Mouse (Mus musculus) spleen, adult 18-20 months (tissue): ENCODE results near the gene Tmem245.

Source experiments
- DNase-seq, 2 experiments: peaks; one replicate each; pipeline ENCODE4 v3.0.0; 2022; ENCODE audit warnings: mixed read lengths in 2 of 2

Gene Tmem245

DNA sequence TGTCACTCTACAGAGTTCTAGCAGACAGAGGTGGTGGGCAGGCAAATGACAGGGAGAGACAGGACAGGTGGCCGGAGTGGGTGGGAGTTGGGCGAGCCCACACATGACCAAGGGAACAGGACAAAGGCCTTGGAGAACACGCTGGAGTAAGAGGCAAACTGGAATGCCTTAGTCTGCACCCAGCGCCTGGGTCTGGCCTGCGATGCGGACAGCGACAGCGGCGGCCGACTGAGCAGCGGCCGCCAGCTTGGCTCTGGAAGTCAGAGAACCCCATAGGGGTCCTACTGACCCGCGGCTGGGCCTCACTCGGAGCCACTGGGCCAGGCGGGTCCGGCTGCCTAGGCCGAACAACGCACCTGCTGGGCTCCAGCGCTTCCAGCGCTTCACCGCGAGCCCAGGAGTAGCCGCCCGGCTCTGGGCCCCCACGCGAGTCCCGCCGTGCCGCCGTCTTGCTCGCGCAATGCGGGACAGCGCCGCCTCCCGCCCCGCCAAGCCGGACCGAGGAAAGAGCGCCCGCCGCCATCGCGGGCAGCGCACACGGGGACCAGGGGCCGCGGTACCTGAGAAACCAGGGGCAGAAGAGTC is 82.7 kb downstream of the Tmem245 start:
- DNase-seq, result peak in 1 of 2 experiments; percentile 7

DNA sequence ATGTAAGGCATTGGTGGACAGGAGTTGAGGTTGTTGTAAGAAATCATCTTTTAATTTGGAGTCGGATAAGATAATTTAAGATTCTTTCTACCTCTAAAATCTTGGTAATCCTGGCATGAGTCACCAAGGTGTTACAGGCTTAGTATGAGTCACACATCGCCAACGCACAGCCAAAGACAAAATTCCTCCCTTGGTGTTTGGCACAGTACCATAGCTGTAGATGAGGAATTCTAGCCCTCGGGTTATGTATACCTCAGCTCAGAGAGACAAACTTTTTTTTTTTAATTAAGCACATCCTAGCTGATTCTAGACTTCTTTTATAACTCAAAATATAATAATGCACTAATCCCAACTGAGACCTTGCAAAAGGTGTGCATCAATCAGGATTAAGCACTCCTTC is 83.2 kb downstream of the Tmem245 start:
- DNase-seq, result no peak

DNA sequence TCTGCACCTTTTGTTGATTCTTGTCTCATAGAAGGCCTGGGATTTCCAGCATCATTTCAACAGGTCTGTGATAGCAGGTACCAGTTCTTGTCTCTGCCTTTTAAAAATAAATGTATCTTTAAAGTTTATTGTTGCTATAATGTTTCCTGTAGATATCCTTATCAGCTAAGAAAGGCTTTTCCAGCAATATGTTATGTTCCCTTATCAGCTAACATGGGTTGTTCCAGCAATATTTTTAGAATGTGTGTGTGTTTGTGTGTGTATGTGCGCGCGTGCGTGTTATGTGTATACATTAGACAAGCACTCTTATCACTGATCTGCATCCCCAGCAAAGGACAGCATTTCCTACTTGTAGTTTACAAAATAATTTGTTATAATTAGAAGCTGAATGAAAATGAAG is 85.7 kb downstream of the Tmem245 start:
- DNase-seq, result no peak

DNA sequence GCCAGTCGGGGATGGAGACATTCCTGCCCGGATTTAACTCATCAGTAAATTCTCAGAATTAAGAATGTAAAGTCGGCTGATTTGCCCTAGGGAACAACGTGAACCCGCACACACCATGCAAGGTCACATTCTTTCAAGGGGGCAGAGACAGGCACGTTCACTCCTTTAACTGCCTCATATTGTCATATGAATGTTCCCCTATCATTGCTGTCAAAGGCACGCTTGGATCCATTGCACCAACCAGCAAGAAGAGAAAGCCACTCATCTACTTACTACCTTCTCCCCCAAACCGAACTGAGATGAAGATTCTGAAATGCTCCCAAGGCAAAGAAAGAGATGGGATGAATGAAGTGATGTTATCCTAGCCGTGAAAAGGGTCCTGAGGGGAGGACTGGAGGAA is 88.5 kb downstream of the Tmem245 start:
- no peak for DNase-seq

DNA sequence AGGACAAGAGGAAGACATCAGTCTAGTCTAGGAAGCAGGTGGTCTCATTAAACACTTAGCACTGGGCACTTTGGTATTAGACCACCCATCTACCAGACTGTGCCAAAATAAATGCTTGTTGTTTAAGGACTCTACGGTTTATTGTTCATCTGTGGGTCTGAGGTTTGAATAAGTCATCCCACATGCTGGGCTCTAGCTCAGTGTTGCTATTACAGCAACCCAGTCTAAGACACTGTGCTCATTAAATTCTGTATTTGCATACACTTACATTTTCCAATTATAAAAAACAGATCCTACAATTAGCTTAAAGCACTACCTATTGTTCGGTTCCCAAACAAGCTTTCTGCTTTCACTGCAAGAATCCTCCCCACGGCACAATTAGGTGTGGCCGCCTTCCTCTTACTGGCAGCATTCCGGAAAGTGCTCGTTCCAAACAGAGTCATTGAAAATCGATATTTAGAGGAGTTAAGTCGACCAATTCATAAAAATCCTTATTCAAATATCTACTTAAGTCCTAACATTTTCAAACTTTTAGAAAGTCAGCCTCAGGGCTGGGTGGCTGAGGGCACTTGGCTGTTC is 90.8 kb downstream of the Tmem245 start:
- no peak for DNase-seq

DNA sequence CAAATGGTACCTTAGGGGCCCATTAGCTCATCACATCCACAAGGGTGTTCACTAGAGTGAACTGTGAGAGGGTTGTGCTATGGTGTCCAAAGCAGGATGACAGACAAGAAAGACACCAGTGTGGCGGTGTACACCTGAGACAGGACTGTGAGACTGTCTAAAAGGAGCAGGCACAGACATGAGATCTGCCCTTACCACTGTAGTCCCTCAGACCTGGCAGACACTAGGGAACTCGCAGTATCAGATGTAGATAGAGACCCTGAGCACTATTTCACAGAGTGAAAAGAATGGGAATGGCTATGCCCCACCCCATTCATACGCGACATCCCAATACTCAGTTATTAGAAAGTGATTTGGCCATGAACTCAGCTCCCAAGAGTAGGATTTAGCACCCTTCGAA is 91.3 kb downstream of the Tmem245 start:
- no peak for DNase-seq

DNA sequence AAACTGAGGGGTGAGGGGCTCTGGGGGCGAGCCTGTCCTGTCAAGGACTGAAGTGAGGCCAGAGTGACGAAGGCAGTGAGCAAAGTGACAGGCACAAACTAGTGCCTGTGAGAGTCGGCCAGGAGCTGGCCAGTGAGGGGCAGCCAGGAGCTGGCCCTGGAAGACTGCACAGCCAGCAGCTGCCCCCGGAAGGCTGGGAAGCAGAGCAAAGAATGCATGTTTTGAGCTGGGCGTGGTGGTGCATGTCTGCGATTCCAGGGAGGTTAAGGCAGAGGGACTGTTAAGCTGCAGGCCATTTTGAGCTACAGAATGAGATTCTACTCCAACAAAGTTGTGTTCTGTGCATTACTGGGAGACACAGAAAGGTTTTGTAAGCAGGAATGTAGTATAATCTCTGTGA is 96.5 kb downstream of the Tmem245 start:
- no peak for DNase-seq

DNA sequence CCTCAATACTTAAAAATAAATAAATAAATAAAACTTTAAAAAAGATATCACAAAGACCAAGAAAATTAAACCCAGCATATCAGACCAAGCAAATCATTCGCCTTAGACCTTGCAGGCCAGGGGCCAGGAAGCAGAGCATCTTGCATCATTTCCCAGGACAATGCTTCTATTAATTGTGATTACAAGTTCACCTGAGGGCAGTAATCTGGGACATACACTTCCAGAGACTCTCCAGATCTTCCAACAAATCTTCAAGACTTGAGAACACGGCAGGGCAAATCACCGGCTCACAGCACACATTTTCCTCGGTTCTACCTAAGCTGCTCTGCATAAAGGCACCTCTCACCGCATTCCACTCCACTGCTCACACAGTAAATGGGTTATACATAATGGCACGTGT is 99.2 kb downstream of the Tmem245 start:
- DNase-seq, result no peak

DNA sequence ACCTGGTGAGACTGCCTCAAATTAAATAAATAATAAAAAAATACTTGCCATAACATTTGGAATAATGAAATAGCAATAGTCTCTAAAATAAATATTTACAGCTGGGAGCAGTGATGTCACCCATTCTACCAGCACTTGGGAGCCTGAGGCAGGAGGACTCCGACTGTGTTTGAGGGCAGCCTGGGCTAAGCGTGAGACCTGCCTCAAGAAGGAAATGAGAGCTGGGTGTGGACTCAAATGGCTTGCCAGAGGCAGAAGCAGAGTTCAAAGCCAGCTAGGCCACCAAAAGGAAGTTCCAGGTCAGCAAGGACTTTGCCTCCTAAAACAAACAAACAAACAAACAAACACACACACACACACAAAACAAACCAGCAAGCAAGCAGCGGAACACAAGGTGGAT is 99.8 kb downstream of the Tmem245 start:
- no peak for DNase-seq

DNA sequence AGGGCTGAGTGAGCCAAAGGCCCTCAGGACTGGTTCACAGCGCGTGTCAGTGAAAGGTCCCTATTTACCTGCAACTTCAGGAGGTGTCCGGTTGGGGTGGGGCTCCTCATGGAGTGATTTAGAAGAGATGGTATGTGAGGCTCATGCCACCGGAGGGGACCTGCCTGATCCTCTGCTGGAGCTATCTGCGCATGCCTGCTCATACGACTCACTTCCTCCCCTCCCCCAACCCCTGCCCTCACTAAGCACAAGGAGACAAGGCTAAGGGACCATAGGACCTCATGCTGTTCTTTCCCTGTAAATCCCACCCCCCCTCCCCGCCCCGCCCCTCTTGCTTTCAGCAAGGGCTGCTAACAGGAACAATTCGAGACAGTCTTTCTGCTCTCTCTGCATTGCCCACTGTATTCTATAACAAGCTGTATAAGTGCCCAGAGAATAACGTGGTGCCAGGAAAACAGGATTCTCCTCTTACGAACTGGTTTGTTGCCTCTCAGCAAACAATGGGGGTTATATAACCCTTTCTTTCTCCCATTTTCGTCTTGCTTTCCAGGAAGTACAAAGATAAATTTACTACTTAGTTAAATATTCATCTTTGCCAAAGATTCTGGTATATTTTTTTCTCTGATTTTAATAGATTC is 101.2 kb downstream of the Tmem245 start:
- no peak for DNase-seq

DNA sequence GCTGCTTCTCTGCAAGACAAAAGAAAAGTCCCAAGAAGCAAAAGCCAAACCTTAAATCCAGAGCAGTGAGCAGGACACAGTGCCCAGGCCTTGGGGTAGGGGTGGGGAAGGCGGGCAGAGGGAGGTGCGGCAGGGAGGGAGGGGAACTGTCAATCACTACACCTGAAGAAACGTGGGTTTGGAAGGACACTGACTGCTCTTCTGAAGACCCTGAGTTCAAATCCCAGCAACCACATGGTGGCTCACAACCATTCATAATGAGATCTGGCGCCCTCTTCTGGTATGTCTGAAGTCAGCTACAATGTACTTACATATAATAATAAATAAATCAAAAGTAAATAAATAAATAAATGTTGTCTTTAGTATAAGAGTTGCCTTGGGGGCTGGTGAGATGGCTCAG is 102.3 kb downstream of the Tmem245 start:
- DNase-seq, result no peak

DNA sequence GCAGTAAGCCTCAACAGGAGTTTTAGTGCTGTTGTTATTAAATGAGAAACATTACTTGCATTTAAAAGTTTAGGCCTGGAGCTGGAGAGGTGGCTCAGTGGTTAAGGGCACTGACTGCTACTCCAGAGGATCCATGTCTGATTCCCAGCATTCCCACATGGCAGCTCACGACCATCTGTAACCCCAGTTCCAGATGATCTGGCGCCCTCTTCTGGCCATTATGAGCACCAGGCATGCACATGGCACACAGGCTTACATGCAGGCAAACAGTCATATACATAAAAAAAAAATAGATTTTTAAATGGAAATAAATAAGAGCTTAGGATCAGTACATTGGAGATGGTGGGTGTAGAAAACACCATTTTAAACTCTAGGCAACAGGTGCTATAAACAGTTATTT is 103.3 kb downstream of the Tmem245 start:
- no peak for DNase-seq

DNA sequence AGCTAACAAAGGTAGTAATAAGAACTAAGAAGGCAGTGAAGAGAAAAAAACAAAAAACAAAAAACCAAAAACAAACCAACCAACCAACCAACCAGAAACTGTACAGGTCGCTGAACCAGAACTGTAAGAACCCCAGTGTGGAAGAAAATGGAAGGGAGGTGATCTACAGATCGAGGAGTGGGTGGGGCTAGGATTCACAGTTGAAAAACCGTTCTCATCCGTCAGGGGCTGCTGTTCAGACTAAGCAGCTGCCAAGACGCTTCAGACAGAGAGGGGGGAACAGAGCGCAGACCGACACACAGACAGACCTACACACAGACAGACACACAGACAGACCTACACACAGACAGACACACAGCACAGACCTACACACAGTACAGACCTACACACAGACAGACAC is 104.7 kb downstream of the Tmem245 start:
- DNase-seq, result no peak

DNA sequence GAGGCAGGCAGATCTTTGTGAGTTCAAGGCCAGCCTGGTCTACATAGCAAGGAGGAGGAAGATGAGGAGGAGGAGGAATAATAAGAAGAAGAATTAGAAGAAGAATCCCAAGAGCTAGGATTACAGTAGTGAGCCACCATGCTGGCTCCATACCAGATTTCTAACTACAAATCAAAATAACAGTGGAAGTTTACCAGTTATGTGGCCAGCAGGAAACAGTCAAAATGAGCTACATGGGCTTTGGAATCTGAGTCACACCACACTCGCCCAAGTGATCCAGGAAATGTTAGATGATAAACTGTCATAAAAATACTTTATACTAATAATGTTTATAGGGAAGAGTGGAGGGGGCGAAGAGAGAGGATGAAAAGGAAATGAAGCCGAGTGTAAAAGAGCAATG is 106.9 kb downstream of the Tmem245 start:
- no peak for DNase-seq

DNA sequence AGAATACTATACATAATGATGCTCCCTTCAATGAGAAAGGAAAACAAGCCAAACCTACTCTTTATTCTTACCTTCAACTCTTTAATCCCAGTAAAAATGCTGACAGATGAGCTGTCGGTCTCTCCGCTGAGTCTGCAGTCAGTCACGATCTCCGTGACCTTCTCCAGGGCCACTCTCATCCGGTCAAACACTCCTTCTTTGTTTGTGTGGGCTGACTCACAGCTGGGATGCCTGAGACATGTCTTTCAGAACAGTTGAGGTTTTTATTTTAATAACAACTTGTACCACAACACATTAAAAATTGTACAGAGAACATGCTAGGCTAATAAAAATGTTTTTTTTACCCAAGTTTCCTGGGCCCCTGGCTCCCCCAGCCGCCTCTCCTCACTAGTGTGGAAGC is 109.6 kb downstream of the Tmem245 start:
- no peak for DNase-seq

DNA sequence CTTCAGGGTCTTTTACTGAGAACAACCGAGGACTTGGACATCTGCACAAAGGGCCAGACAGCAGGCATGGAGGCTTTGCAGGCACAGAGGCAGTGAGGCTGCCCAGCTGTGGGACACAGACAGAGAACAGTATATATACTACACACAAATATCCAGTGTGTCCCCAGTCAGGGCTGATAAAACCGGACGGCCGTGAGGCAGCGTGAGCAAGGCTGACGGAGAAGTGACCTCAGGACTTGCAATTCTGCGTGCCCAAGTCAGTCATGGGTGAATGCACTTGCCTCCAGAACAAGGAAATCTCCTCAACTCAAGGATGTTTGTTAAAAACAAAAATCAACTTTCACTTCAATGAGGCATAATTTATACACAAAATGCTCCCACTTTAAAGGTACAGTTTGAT is 115.2 kb downstream of the Tmem245 start:
- no peak for DNase-seq

DNA sequence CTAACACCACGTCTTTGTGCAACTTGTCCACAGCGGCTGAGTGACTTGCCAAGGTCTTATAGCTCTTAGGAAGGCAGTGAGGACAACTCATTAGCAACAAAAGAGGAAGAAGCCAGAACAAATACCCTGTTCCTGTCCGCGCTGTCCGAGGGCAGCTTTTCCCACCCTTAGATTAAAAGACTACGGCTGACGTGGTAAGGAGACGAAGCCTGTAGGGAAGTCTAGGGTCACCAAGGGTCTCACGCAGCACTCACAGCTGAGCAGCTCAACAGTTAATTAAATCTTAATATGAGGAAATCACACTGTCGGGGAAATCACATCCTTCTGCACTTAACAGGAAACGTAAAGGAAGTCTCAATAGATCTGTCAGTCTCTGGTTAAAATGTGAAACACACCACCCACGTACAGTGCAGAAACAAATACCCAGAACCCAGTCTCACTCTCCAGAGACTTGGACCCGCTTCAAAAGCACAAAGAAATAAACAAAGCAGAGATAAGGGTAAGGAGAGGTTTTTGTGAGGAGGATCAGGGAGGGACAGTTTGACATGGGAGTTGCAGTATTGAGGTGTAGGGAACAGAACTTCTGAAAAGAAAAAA is 116.1 kb downstream of the Tmem245 start:
- DNase-seq, result no peak

DNA sequence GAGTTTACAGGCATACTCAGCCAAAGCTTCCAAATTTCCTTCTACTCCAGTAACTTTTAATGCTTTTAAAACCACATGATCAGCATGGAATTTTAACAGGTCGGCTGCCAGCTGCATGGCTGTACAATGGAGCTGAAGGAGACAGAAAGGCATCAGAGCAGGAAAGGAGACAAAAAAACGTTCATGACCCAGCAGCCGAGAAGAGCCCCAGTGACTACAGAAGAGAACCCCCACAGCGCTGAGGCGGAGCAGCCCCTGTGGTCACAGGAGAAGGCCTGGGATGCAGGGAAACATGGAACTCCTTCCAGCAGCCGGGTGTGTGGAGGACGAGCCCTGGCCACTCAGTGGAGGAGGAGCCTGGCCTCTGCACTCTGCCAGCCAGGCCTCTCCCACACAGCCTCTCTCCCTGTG is 117.7 kb downstream of the Tmem245 start:
- DNase-seq, result no peak

DNA sequence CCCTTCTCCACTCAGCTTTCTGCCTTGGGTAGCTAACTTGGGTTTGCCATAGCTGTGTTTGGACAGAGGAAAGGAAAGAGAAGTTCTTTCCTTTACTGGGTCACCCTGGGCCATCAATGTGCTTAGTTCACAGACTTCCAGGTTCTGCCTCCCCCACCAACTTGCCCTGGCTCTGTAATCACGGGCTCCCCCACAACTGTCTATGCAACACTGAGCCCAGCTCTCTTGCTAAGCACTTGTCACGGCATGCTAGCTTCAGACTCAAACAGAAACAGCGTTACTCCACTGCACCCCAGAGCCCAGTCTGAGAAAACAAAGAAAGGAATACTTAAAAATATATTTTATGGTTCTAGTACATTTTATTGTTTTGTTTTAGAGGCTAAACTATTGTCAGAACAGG is 118.3 kb downstream of the Tmem245 start:
- no peak for DNase-seq

DNA sequence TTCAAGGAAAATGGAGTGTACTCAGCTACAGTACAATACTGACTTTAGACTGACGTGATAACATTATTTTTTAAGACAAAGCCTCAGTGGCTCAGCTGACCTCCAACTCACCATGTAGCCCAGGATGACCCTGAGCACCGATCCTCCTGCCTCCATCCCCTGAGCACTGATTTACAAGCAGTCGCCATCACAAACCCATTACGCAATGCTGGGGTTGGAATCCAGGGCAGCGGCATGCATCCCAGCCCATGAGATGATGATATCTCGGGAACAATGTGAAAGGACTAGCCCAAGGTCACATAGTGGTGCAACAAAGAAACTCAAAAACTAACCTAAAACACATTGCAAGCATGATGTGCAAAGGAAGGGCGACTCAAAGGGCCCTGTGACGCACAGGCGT is 123.0 kb downstream of the Tmem245 start:
- DNase-seq, result no peak

DNA sequence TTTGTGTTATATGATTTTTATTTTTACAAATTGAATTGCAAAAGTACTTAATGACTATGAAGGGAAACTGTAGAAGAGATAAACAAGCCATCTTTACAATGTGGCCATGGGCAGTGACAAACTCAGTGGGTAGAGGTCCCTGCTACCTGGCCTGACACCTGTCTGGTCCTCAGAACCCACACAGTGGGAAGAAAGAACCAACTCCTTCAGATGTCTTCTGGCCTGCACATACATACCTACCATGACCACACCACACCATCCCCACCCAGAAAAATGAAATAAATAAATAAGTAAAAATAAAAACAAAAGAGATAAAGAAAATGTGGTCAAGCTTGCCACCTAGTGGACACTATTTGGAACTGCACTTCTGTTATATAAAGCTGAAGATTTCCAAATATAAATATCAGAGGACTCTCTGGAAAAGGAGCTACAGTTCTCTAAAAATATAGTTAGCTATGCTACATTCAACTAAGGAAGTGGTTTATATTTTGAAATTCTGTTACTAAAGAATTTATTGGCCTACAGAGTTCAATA is 127.2 kb downstream of the Tmem245 start:
- no peak for DNase-seq
